Mouse (Mus musculus) midbrain, embryonic 13.5 days (tissue): ENCODE data around the gene Prrc2a. TPM values are rescaled to one million over a fixed set of nuclear protein-coding genes. Genes with fewer than 3 reads are reported as not detected.
A peak's percentile ranks its signal among the peaks of the same experiment; 100 is the strongest.

ENCODE experiments used
- ATAC-seq: fragments of 200-750 bp; cut with Nextera tagmentation; 2 replicates; pipeline ENCODE4 v1.8.0; 2017; ENCODE audit warnings: mild to moderate bottlenecking, moderate TSS enrichment, moderate library complexity
- H3K27ac ChIP-seq: fragments of 300-500 bp; sonication (generic); 2 replicates; pipeline ENCODE4 v1.5.1; 2015; ENCODE audit warnings: inconsistent platforms, mild to moderate bottlenecking, moderate library complexity
- H3K27me3 ChIP-seq: fragments of 300-500 bp; sonication (generic); 2 replicates; pipeline ENCODE4 v1.6.1; 2015; ENCODE audit warnings: mild to moderate bottlenecking, inconsistent platforms
- H3K36me3 ChIP-seq: fragments of 300-500 bp; sonication (generic); 2 replicates; pipeline ENCODE4 v1.6.1; 2015; ENCODE audit warnings: mild to moderate bottlenecking, inconsistent platforms
- H3K4me1 ChIP-seq: fragments of 300-500 bp; sonication (generic); replicated peaks from 2 replicates; pipeline ENCODE4 v1.6.1; 2015; ENCODE audit warnings: inconsistent platforms
- H3K4me2 ChIP-seq: fragments of 300-500 bp; sonication (generic); replicated peaks from 2 replicates; pipeline ENCODE4 v1.6.1; 2015; ENCODE audit warnings: moderate library complexity, mild to moderate bottlenecking, inconsistent platforms
- H3K4me3 ChIP-seq: fragments of 300-500 bp; sonication (generic); replicated peaks from 2 replicates; pipeline ENCODE4 v1.5.1; 2015; ENCODE audit warnings: mild to moderate bottlenecking, inconsistent platforms
- H3K9ac ChIP-seq: fragments of 300-500 bp; sonication (generic); replicated peaks from 2 replicates; pipeline ENCODE4 v1.6.1; 2015; ENCODE audit warnings: mild to moderate bottlenecking, inconsistent platforms
- H3K9me3 ChIP-seq: fragments of 300-500 bp; sonication (generic); 2 replicates; pipeline ENCODE4 v1.6.1; 2016; ENCODE audit warnings: mild to moderate bottlenecking, inconsistent platforms
- WGBS: fragments of 180-500 bp; shearing (Covaris S2); methylation state at CpG from one replicate; pipeline ENCODE4 v1.1.7; 2015; 5-methylcytosine and 5-hydroxymethylcytosine counted together
- polyA plus RNA-seq: library from polyadenylated mRNA; unstranded; fragments of >200 nt; fragmentation: Nextera tagmentation; extraction: Ambion mirVana; gene quantifications from 2 replicates; pipeline ENCODE4 v1.2.1, GENCODE M21; 2015

Gene Prrc2a
- polyA plus RNA-seq, 1 experiment from 2014 or later: 228 TPM

GRCm38 (mm10) chr17:35198029-35198428, 33.3 kb upstream of the Prrc2a start:
- Histone ChIP-seq H3K4me2 (no peak overlapping the region), H3K9me3 (no peaks in the 10 kb centered on the region), H3K27ac (no peak overlapping the region), H3K36me3 (no peaks in the 10 kb centered on the region), H3K4me3 (no peak overlapping the region), H3K9ac (no peak overlapping the region), H3K4me1 (peaks cover 14% of the 10 kb centered on the region), H3K27me3 (peaks cover 61% of the 10 kb centered on the region)
- ATAC-seq: no peak
- WGBS: 72% methylated on average over 7 of the region's 7 CpGs

GRCm38 (mm10) chr17:35197126-35197525, 32.4 kb upstream of the Prrc2a start:
- ATAC-seq: no peak
- H3K9me3 ChIP-seq: no peaks in the 10 kb centered on the region
- WGBS: 50% methylated on average over 6 of the region's 6 CpGs

GRCm38 (mm10) chr17:35196321-35196641, 31.6 kb upstream of the Prrc2a start:
- H3K4me3 ChIP-seq: peak overlapping the region; percentile 38
- no peak overlapping the region for H3K9ac ChIP-seq
- 32% methylated on average over 9 of the region's 9 CpGs for WGBS
- peaks cover 46% of the 10 kb centered on the region for H3K27me3 ChIP-seq
- no peaks in the 10 kb centered on the region for H3K9me3 ChIP-seq
- peaks cover 14% of the 10 kb centered on the region for H3K4me1 ChIP-seq
- peak overlapping the region; percentile 65 for H3K4me2 ChIP-seq
- ATAC-seq: no peak
- no peak overlapping the region for H3K27ac ChIP-seq
- no peaks in the 10 kb centered on the region for H3K36me3 ChIP-seq

More at GRCm38 (mm10) chr17:35197126-35197525, 32.4 kb upstream of the Prrc2a start:
- Histone ChIP-seq H3K9ac (no peak overlapping the region), H3K4me3 (no peak overlapping the region), H3K36me3 (no peaks in the 10 kb centered on the region), H3K27me3 (peaks cover 54% of the 10 kb centered on the region), H3K4me2 (no peak overlapping the region), H3K27ac (no peak overlapping the region), H3K4me1 (peaks cover 14% of the 10 kb centered on the region)

DNA sequence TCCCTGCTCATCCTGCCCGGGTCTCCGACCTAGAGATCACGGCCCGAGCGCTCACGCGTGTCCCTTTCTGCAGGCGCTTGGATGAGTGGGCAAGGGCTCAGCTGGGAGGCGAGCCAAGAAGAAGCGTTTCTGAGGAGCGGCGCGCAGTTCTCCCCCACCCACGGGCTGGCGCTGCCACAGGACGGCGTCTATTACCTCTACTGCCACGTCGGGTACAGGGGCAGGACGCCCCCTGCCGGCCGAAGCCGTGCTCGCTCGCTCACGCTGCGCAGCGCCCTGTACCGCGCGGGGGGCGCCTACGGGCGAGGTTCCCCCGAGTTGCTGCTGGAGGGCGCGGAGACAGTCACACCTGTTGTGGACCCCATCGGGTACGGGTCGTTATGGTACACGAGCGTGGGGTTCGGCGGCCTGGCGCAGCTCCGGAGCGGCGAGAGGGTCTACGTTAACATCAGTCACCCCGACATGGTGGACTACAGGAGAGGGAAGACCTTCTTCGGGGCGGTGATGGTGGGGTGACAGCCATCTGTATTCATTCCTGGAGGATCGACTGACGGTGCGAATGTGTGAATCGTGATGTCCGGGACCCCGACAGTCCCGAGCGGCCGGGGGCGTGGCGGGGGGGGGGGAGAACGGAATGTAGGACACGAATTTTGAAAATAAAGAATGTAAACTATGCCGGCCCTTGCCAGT, 31.1 kb upstream of the Prrc2a start:
- WGBS: 2% methylated on average over 66 of the region's 66 CpGs
- H3K4me1 ChIP-seq: peaks cover 14% of the 10 kb centered on the region
- H3K27me3 ChIP-seq: peaks cover 46% of the 10 kb centered on the region
- ATAC-seq: peak; percentile 91
- H3K4me3 ChIP-seq: peak overlapping the region; percentile 38
- H3K36me3 ChIP-seq: no peaks in the 10 kb centered on the region
- H3K9ac ChIP-seq: peak overlapping the region; percentile 53; the same call in 1 of the 2 replicates
- H3K27ac ChIP-seq: no peak overlapping the region
- no peaks in the 10 kb centered on the region for H3K9me3 ChIP-seq
- H3K4me2 ChIP-seq: peak overlapping the region; percentile 65

GRCm38 (mm10) chr17:35194844-35195630, 30.3 kb upstream of the Prrc2a start:
- peak; percentile 32; the same call in 1 of the 2 replicates for ATAC-seq
- peaks cover 14% of the 10 kb centered on the region for H3K4me1 ChIP-seq
- peak overlapping the region; percentile 38 for H3K4me3 ChIP-seq
- no peaks in the 10 kb centered on the region for H3K36me3 ChIP-seq
- peak overlapping the region; percentile 65 for H3K4me2 ChIP-seq
- H3K9me3 ChIP-seq: no peaks in the 10 kb centered on the region
- H3K27ac ChIP-seq: no peak overlapping the region
- peak overlapping the region; percentile 53; the same call in 1 of the 2 replicates for H3K9ac ChIP-seq
- H3K27me3 ChIP-seq: peaks cover 43% of the 10 kb centered on the region
- WGBS: 46% methylated on average over 19 of the region's 19 CpGs

DNA sequence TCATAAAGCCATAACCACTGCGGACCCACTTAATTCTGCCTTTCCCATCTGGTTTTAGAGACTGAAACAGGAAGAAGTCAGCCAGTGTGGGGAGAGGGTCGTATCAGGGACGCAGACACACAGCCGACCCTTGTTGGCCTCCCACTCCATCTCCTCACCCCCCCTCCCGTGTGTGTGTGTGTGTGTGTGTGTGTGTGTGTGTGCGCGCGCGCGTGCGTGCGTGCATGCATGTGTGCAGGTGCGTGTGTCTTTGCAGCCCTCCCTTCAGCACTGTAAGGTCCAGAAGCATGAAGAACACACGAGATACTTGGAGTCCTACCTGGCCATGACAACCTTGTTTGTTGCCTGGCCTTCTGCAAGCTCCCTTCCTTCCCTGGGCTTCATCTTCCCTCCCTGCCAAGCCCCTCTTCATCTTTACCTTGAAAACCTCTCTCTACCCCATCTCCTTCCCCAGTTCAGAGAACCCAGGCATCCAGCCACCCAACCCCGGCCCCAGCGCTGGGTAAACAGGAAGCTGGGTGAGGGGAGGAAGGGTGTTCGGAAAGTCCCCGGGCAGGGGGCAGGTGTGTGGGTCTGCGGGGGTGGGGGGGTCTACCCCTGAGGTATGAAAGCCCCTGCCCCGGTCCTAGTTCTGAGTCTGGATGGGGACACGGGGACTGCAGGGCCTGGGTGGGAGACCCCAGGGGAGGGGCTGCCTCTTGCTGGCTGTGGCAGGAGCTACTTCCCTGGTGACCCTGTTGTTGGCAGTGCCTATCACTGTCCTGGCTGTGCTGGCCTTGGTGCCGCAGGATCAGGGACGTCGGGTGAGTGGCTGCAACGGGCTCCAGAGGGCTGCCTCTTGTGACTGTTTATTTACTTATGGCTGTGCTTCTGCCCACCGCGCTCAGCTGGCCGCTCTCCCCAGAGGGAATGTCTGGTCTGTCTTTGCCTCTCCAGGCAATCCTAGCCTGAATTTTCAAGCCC, 29.5 kb upstream of the Prrc2a start, which contains the start of gene Ltb:
Gene Ltb (plus strand): TSS at position 559 of the 963 bp plus-strand sequence.
- WGBS: 75% methylated on average over 28 of the region's 28 CpGs
- Histone ChIP-seq H3K4me1 (peaks cover 14% of the 10 kb centered on the region), H3K27ac (no peak within 1 kb of the TSS), H3K4me2 (no peak within 1 kb of the TSS), H3K36me3 (no peaks in the 10 kb centered on the region), H3K4me3 (peak within 1 kb of the TSS; percentile 38; the same call in 1 of the 2 replicates), H3K27me3 (peaks cover 43% of the 10 kb centered on the region), H3K9me3 (no peaks in the 10 kb centered on the region), H3K9ac (no peak within 1 kb of the TSS)
- ATAC-seq: no peak

GRCm38 (mm10) chr17:35192924-35193323, 28.2 kb upstream of the Prrc2a start:
- H3K27ac ChIP-seq: no peak overlapping the region
- WGBS: 85% methylated on average over 5 of the region's 5 CpGs
- peaks cover 14% of the 10 kb centered on the region for H3K4me1 ChIP-seq
- H3K4me2 ChIP-seq: no peak overlapping the region
- no peak for ATAC-seq
- H3K9me3 ChIP-seq: no peaks in the 10 kb centered on the region
- H3K9ac ChIP-seq: no peak overlapping the region
- H3K27me3 ChIP-seq: peaks cover 40% of the 10 kb centered on the region
- no peaks in the 10 kb centered on the region for H3K36me3 ChIP-seq
- no peak overlapping the region for H3K4me3 ChIP-seq

- 55% methylated on average over 2 of the region's 2 CpGs for WGBS
- ATAC-seq: no peak
Measured at GRCm38 (mm10) chr17:35191723-35192122, 27.0 kb upstream of the Prrc2a start.

GRCm38 (mm10) chr17:35190096-35190495, 25.4 kb upstream of the Prrc2a start:
- Histone ChIP-seq H3K4me3 (no peak overlapping the region), H3K9me3 (no peaks in the 10 kb centered on the region), H3K27me3 (peaks cover 17% of the 10 kb centered on the region), H3K27ac (no peak overlapping the region), H3K9ac (no peak overlapping the region), H3K4me2 (no peak overlapping the region), H3K4me1 (peaks cover 7% of the 10 kb centered on the region), H3K36me3 (no peaks in the 10 kb centered on the region)
- WGBS: 77% methylated on average over 4 of the region's 4 CpGs
- no peak for ATAC-seq

More at GRCm38 (mm10) chr17:35191723-35192122, 27.0 kb upstream of the Prrc2a start:
- peaks cover 14% of the 10 kb centered on the region for H3K4me1 ChIP-seq
- H3K36me3 ChIP-seq: no peaks in the 10 kb centered on the region
- H3K27ac ChIP-seq: no peak overlapping the region
- peaks cover 33% of the 10 kb centered on the region for H3K27me3 ChIP-seq
- no peaks in the 10 kb centered on the region for H3K9me3 ChIP-seq
- H3K4me3 ChIP-seq: no peak overlapping the region
- no peak overlapping the region for H3K4me2 ChIP-seq
- no peak overlapping the region for H3K9ac ChIP-seq

DNA sequence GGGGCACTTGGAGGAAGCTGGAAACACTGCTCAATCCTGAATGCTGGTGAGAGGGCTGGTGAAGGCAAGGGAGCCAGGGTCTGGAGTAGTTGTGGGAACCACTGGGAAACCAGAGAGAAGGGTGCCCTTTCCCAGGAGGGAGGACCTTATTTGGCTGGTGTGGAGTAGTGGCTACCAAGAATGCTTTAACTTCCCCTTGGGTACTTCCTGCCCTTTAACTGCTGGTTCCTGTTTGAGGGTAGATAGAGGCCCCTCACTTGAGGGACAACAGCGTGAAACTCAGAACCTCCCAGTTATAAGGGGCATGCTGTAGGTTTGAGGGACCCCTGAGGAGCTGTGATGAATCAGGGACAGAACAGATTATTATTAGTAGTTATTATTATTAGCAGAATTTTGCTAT, 24.5 kb upstream of the Prrc2a start:
- Histone ChIP-seq H3K27ac (no peak overlapping the region), H3K4me3 (no peak overlapping the region), H3K4me2 (no peak overlapping the region), H3K36me3 (no peaks in the 10 kb centered on the region), H3K4me1 (peaks cover 6% of the 10 kb centered on the region; the same call in 1 of the 2 replicates), H3K9me3 (no peaks in the 10 kb centered on the region), H3K27me3 (peaks cover 8% of the 10 kb centered on the region), H3K9ac (no peak overlapping the region)
- 70% methylated on average over 1 of the region's 1 CpGs for WGBS
- ATAC-seq: no peak

DNA sequence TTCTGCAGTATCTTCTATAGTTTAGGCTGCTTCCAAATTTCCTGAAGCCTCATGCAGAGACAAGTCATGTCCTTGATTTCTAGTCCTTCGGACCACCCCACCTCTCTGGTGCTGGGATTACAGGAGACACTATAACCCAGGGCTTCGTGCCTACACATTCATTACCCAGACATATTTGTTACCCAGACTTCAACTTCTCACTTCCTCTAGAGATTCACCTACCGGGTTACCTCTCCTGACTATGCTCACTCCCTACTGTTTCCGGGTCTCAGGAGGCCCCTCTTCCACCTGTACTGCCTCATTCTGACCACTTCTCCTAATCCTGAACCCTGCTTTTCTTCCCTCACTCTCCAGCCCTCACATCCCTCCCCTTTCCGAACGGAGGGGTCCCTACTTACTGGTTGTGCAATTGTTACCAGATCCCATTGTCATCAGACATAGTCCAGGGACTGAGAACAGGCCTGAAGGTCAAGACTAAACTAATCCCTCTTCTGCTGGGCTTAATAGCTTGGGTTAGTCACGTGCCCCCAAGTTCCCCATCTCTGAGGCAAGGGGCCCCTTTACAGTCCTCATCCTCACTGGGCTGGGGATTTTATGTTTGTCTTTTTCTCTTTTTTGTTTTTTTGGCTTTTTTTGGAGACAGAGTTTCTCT, 23.4 kb upstream of the Prrc2a start, which contains the start of gene Lst1:
Gene Lst1 (minus strand): TSS at position 481 of the 652 bp plus-strand sequence.
- ATAC-seq: no peak
- WGBS: 64% methylated on average over 7 of the region's 7 CpGs
- H3K9ac ChIP-seq: no peak within 1 kb of the TSS
- no peak within 1 kb of the TSS for H3K4me2 ChIP-seq
- H3K4me3 ChIP-seq: no peak within 1 kb of the TSS
- no peaks in the 10 kb centered on the region for H3K9me3 ChIP-seq
- no peaks in the 10 kb centered on the region for H3K27me3 ChIP-seq
- H3K36me3 ChIP-seq: no peaks in the 10 kb centered on the region
- peak within 1 kb of the TSS; percentile 1; the same call in 1 of the 2 replicates for H3K27ac ChIP-seq
- H3K4me1 ChIP-seq: peaks cover 6% of the 10 kb centered on the region; the same call in 1 of the 2 replicates
